Mouse (Mus musculus): ENCODE measurements around the gene Sox21. TPM values are rescaled to one million over a fixed set of nuclear protein-coding genes. Genes with fewer than 3 reads are reported as not detected.

Sox21 gene
- total RNA-seq, 2 experiments from 2014 or later: 0.12 TPM; not detected in 1

DNA sequence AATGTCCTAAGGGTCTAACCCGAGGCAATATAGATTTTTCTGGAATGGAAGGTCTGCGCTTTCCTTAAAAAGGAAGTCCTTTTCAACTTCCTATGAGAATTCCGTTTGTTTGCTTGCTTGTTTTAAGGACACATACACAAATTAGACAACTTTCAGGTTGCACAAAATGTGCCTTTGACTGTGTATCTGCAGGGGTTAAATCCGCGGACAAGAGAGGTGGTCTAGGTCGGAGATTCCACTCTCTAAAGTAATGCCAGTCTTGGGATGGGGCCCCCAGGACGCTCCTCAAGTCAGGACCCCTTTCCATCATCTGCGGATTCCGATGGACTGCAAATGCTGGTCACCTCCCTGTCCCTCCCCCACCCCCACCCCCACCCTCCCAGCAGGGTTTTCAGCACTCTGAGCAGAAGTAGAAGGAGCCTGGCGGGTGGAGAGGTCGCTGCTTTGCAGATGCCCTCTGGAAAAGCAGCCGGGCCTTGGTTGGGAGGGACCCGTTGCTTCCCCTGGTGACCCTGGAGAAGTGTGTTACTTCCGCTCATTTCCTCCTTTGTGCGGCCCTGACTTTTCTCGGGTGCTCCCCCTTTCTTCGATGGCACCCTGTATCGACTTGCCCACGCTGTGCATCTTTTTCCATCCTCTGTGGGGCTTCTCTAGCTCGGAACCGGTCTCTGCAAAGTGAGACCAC, 10.2 kb downstream of the Sox21 start:
- intact Hi-C loops (cut with DNase I): no loop called here
- DNase-seq: no peak

DNA sequence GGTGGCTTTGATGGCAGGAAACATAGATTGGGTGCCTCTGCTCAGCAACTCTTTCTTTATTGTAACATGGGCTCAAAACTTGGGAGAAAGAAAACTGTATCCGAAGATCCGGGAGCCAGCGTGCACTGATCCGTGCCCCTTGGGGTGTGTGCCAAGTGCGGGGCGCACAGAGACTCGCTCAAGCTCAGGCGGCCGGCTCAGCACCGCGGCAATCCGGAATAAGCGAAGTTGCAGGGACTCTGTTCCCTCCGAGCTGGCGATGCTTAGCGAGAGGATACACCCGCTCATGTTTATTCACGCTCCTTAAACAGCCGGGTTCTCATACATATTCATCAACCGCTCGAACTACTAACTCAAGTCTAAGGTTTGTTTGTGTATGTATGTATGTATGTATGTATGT, 10.9 kb downstream of the Sox21 start:
- no peak for DNase-seq
- intact Hi-C loops (cut with DNase I): no loop called here

DNA sequence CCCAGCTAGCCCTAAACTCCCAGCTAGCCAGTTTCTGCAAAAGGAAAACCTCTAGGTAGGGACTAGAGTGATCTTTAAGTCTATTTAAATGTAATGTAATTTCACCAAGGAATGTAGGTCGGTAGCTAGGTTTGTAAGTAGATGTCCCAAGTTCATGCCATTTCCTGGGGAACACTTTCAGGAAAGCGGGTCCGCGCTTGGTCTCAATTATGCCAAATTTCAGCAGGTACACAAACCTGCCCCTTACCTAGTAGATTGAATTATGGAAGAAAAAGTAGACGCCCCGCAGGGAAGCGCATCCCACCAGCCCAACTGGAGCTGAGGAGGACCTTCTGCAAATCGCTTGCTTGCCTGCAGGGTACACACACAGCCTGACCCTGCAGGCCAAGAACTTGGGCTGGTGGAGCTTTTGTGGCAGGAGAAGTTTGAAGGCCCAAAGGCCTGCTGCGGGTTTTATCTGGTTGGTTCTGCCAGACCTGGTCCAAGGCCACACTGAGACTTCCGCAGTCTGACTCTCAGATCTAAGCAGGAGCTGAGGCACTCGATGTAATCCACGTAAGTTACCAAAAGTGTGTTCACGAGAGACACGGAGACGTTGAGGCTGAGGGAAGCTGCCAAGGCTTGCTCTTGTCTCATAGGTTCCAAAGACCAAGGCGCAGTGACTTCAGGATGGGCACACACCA, 11.6 kb downstream of the Sox21 start:
- no peak for DNase-seq
- intact Hi-C loops (cut with DNase I): no loop called here

DNA sequence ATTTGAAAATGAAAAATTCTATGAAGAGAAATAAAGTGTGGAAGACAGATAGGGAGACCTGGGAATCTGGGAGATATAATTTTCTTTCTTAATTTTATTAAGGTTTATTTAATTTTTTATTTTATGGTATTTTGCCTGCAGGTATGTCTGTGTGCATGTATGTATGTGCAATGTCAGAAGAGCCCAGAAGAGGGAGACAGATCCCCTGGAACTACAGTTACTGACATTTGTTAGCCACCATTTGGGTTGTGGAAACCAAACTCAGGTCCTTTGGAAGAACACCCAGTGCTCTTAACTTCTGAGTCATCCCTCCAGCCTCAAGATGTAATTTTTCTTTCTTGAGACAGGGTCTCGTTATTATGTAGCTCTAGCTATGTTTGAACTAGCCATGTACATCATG, 15.9 kb downstream of the Sox21 start:
- no peak for DNase-seq
- intact Hi-C loops (cut with DNase I): no loop called here

DNA sequence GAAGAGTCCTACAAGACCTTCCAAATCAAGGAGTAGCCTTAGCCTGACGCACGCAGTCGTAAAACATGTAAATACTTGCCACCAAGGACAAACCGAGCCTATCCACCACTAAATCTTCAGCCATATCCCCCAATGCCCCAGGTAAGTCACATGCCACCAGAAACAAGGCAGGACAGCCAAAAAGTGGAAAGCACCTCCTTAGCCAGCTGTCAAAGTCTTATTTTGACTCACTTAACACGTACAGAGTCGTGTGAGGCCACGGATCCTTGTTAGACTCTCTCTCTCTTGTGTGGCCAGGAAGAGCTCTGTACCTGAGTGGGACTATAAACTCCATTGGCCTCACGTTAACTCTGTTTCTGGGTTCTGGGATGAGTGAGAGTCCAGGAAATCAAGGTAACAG, 20.0 kb downstream of the Sox21 start:
- no peak for DNase-seq
- intact Hi-C loops (cut with DNase I): loop anchor here (10.0 kb wide), 1 partner anchor 598 kb away; no protein-coding TSS in a partner anchor

DNA sequence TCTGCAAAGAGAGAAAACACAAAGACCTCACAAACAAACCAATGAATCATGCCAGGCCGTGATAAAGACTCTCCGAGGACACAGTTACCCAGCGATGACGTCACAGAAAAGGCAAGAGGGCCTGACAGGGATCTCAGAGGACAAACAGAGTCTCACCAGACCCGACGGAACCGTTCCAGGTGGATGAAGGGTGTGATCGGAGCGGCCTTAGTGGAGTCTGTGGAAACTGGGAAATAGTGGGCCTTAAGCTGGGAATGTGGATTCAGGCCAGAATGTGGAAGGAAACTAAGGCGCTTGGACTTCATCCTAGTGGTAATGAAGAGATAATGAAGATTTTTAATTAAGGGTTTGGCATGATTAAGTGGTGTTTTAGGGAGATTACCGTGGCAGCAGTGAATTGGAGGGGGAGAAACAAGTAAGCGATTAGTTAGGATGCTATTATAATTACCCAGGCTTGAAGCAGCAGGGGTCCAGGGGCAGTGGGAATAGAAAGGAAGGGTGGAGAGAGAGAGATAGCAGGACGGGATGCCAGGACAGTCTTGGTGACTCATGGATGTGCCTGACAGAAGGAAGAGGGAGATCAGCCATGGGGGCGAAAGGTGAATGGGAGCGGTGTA, 24.5 kb downstream of the Sox21 start:
- intact Hi-C loops (cut with DNase I): loop anchor here (5.0 to 10.0 kb wide), 2 partner anchors 555 to 603 kb away; no protein-coding TSS in a partner anchor
- DNase-seq: no peak

DNA sequence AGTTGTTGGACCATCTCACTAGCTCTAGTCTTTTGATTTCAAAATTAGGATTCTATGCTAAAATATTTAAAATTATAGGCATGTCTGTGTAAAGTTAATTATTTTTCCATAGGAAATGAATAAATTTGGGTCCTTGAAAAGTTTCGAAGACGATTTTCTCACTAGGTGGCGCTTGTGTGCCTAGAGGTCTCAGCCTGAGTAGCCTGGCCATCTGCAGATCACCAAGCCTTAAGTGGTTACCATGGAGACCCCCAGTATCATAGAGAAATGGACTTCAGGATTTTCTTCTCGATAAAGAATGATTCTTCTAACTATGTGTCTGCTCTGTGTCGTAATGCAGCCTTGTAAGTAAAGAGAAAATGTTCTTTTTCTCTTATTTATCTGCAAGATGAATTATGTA, 27.2 kb downstream of the Sox21 start:
- DNase-seq: peak in 1 of 2 experiments; percentile 49
- intact Hi-C loops (cut with DNase I): loop anchor here (1.0 to 10.0 kb wide), 3 partner anchors 382 to 605 kb away; no protein-coding TSS in a partner anchor

DNA sequence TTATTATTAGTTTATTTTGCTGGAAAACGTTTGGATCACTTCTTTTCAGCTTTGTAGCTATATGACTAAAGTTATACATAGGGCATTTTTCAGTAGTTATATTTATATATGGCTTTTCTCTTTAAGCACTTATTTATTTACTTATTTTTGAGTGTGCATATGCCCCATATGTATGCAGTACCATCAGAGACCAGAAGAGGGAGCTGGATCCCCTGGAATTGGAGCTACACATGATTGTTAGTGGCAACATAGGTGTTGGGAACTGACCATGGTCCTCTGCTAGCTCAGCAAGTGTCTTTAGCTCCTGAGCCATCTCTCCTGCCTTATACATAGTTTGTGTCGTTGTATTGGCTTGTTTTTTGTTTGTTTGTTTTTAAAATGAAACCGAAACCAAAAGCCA, 29.5 kb downstream of the Sox21 start:
- intact Hi-C loops (cut with DNase I): no loop called here
- no peak for DNase-seq

DNA sequence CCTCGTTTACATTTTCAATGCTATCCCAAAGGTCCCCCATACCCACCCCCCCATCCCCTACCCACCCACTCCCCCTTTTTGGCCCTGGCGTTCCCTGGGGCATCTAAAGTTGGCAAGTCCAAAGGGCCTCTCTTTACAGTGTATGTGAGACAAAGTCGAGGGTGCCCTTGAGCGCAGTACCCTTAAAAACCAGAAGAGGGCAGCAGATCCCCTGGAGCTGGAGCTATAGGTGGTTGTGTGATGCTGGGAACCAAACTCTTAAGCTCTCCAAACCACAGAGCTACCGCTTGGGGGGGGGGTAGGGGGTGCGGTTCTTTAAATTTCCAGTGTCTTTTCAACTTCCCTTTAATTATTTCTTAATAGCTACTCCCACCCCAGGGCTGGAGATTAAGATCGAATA, 33.8 kb downstream of the Sox21 start:
- no peak for DNase-seq
- intact Hi-C loops (cut with DNase I): no loop called here

DNA sequence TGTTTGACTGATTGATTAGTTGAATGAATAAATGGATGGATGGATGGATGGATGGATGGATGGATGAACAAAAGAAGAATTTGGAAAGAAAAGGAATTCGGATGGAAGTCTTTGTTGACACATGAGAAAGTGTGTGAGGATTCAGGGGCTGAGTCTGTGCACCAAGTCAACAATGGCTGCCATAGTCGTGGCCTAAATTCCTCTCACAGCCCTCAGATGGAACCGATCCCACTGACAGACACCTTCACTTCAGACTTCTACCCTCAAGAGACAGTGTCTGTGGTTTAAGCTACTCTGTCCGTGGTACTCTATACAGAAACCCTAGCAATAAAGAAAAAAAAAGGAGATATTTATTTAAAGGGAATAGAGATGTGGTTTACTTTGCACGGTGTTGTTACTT, 34.8 kb downstream of the Sox21 start:
- intact Hi-C loops (cut with DNase I): no loop called here
- no peak for DNase-seq

DNA sequence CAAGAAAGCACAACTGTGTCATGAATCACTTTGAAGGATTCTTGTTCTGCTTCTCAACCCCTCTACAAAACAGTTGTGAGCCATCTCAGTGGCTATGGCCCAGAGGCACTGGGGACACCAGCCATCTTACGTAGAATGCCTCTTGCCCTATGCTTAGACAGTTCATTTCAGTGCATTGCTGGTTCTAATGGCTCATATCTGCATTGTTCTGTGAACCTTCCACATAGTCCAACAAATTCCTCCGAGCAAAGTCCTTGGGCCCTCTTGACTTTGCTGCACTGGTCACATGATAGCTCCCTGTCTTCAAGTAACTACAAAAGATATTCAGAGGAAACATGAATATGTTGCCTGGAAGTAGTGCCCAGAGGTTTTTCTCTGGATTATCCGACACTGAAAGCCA, 36.1 kb downstream of the Sox21 start:
- intact Hi-C loops (cut with DNase I): no loop called here

DNA sequence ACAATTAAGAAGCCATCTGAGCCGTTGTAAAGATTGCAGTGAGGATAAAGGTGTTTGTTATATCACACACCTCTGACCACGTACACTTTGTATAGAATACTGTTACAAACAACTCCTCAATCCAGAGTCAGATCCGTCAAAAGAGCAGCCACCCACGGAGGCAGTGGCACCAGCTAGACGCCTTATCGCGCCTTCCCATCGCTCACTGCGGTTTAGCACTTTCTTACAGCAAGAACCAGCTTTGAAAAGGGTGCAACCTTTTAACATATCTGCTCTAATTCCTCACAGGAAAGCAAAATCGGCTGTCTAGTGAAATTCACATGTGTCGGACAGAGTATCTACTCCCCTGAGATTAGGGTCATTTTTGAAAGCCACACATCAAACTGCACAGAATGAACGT, 39.8 kb downstream of the Sox21 start:
- DNase-seq: no peak
- intact Hi-C loops (cut with DNase I): no loop called here

More for the DNA sequence above, 36.1 kb downstream of the Sox21 start:
- DNase-seq: no peak

DNA sequence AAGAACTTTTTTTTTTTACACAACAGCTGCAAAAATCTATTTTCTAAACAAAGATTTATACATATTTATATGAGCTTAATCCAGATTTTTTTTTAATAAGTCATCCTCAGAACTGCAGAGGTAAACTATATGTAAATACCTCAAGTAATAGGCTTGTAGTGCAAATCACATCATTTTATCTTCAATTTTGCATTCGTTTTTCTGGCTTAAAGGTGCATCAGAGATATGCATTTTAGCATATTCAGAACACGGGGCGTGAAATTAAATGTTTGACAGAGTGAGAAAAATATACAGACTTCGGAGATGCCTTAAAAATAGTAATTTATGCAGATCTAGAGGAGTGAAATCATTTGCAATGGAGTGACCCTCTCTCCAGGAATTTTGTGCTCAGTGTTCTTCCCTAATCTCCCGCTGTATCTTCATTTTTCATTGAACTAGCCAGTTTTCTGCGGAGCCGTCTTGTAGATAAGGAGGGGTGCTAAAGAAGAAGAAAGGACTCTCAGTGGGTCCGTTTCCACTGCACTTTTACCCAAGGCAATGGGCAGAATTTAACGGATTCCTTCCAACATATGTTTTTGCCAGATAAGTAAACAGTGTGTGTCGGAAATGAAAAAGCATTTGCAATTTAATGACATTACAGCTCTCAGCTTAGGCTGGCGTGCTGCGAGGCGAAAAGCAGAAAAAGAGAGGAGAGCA, 42.5 kb downstream of the Sox21 start:
- no peak for DNase-seq

DNA sequence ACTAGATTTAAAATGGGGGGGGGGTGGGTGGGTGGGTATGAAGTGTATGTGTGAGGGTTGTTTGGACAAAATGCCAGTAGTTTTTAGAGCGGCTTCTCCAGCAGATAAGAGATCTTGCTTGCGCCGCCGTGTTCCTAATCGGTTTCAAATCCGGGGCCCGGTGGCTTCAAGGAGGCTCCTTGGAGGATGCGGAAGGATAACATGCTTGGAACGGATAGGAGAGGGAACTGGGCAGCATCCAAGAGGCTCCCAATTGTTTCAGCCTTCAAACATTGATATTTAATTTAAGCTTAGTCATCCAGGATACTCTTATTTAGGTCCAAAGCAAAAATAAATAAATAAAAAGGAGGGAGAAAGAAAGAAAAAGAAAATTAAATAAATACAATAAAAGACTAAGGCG, 43.2 kb downstream of the Sox21 start:
- DNase-seq: no peak
- intact Hi-C loops (cut with DNase I): no loop called here

More for the DNA sequence above, 42.5 kb downstream of the Sox21 start:
- intact Hi-C loops (cut with DNase I): no loop called here

DNA sequence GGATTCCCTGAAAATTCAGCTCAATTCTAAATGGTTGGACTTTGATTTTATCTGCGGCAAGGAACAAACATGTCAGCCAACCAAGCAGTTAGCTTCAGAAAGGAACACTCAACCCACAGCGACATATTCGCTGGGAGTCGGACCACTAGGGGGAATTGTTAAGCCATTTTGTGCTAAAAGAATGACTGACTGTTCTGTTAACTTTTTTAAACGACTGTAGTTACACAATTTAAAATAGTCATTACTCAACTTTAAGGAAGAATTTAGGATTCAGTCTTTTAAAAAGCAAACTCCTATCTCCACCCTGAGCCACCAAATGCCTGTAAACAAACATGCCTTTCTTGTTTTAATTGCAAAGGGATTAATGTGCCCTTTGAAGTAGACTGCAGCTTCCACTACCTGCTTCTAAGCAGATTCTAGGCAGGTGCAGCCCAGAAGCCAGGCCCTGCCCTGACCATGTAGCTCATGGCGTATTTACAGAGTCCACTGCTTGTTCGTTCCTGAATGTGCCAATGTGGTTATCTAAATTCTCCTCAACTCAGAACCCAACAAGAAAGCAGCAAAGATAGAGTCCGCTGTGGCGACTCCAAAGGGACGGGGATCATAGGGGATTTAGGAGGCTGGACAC, 43.7 kb downstream of the Sox21 start:
- no peak for DNase-seq
- intact Hi-C loops (cut with DNase I): no loop called here

DNA sequence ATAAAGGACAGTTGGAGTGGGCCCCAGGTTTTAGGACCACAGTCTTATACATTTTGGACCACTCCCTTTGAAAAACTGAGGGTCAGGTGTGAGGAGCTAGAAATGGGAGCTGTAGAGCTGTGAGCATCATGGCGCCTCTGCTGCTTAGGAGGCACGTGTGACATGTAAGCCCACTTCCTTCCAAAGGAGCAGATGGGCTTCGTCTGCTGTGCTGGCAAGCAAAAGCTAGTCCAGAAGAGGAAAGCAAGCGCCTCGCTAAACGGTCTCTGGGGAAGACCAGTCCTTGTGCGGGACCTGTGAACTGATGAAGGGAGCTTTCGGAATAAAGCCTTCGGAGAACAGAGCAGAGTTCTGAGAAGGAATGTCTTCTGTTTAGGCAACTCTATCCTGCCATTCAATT, 45.4 kb downstream of the Sox21 start:
- intact Hi-C loops (cut with DNase I): no loop called here
- peak in 1 of 2 experiments; percentile 18 for DNase-seq

Small RNA genes lying within 50 kb of the gene (microRNA-seq; reads per million reads assigned to microRNA genes)
- 0 reads per million in 2 experiments for gene Mir6241

Other genes starting within 250 kb of the Sox21 start
- 1 to 10 TPM; 2.8 to 3.8 TPM for gene Dct, start 184.8 kb downstream of the Sox21 start, total RNA-seq (2021)
- 10 to 100 TPM; 10.7 to 11.3 TPM for gene Tgds, start 104.3 kb downstream of the Sox21 start, total RNA-seq (2021)
- 10 to 100 TPM; 20.8 to 22.2 TPM for gene Gpr180, start 99.9 kb downstream of the Sox21 start, total RNA-seq (2021)
- gene Gm9376, start 29.9 kb upstream of the Sox21 start, total RNA-seq (2021): not detected